Mouse (Mus musculus): ENCODE results near the gene Olfr1032. TPM values are rescaled to one million over a fixed set of nuclear protein-coding genes. Genes with fewer than 3 reads are reported as not detected.

The Olfr1032 gene
- total RNA-seq (2023): not detected

GRCm38 (mm10) chr2:86005240-86005639, at the start of gene Olfr1032:
Gene Olfr1032 (plus strand): TSS chr2:86005540.

GRCm38 (mm10) chr2:85973595-85973994, 31.7 kb upstream of the Olfr1032 start, which contains the start of gene Olfr1029:
Gene Olfr1029 (plus strand): TSS chr2:85973895.

GRCm38 (mm10) chr2:85978976-85979375, 26.4 kb upstream of the Olfr1032 start, which contains the start of gene Olfr1030:
Gene Olfr1030 (plus strand): TSS chr2:85979276.

GRCm38 (mm10) chr2:85990004-85990403, 15.3 kb upstream of the Olfr1032 start, which contains the start of gene Olfr1031:
Gene Olfr1031 (plus strand): TSS chr2:85990304.

GRCm38 (mm10) chr2:86020406-86020805, 15.1 kb downstream of the Olfr1032 start, which contains the start of gene Olfr1033:
Gene Olfr1033 (plus strand): TSS chr2:86020633.

GRCm38 (mm10) chr2:86045561-86045960, 40.2 kb downstream of the Olfr1032 start, which contains the start of gene Olfr1034:
Gene Olfr1034 (plus strand): TSS chr2:86045861.

Other genes with a start within 250 kb of the Olfr1032 start
- not detected for gene Olfr1012, start 242.8 kb upstream of the Olfr1032 start, total RNA-seq (2023)
- not detected for gene Olfr1013, start 238.4 kb upstream of the Olfr1032 start, total RNA-seq (2023)
- not detected for gene Olfr1014, start 232.8 kb upstream of the Olfr1032 start, total RNA-seq (2023)
- gene Olfr1015, start 223.5 kb upstream of the Olfr1032 start, total RNA-seq (2023): not detected
- gene Olfr1016, start 203.0 kb upstream of the Olfr1032 start, total RNA-seq (2023): not detected
- gene Olfr1018, start 187.1 kb upstream of the Olfr1032 start, total RNA-seq (2023): not detected
- gene Olfr1019, start 160.1 kb upstream of the Olfr1032 start, total RNA-seq (2023): not detected
- not detected for gene Olfr1020, start 158.5 kb upstream of the Olfr1032 start, total RNA-seq (2023)
- gene Olfr1022, start 136.9 kb upstream of the Olfr1032 start, total RNA-seq (2023): not detected
- gene Olfr1023, start 119.9 kb upstream of the Olfr1032 start, total RNA-seq (2023): not detected
- gene Olfr1024, start 100.5 kb upstream of the Olfr1032 start, total RNA-seq (2023): not detected
- not detected for gene Olfr1025-ps1, start 90.3 kb upstream of the Olfr1032 start, total RNA-seq (2023)
- gene Olfr1026, start 84.0 kb upstream of the Olfr1032 start, total RNA-seq (2023): not detected
- 0.18 TPM for gene Olfr1028, start 55.1 kb upstream of the Olfr1032 start, total RNA-seq (2023)
- gene Olfr1029, start 31.6 kb upstream of the Olfr1032 start, total RNA-seq (2023): not detected
- not detected for gene Olfr1030, start 26.3 kb upstream of the Olfr1032 start, total RNA-seq (2023)
- not detected for gene Olfr1031, start 15.2 kb upstream of the Olfr1032 start, total RNA-seq (2023)
- gene Olfr1033, start 15.1 kb downstream of the Olfr1032 start, total RNA-seq (2023): not detected
- not detected for gene Olfr1034, start 40.3 kb downstream of the Olfr1032 start, total RNA-seq (2023)
- gene Olfr1036, start 68.5 kb downstream of the Olfr1032 start, total RNA-seq (2023): not detected
- not detected for gene Olfr1037, start 81.8 kb downstream of the Olfr1032 start, total RNA-seq (2023)
- gene Olfr1039, start 130.4 kb downstream of the Olfr1032 start, total RNA-seq (2023): not detected
- gene Olfr1040, start 141.2 kb downstream of the Olfr1032 start, total RNA-seq (2023): not detected
- gene Olfr1042, start 156.3 kb downstream of the Olfr1032 start, total RNA-seq (2023): not detected
- not detected for gene Olfr1043, start 162.0 kb downstream of the Olfr1032 start, total RNA-seq (2023)
- gene Olfr1044, start 172.3 kb downstream of the Olfr1032 start, total RNA-seq (2023): not detected
- gene Olfr52, start 180.1 kb downstream of the Olfr1032 start, total RNA-seq (2023): not detected
- not detected for gene Olfr1045, start 197.5 kb downstream of the Olfr1032 start, total RNA-seq (2023)
- not detected for gene Olfr1046, start 213.8 kb downstream of the Olfr1032 start, total RNA-seq (2023)
- not detected for gene Olfr1047, start 225.9 kb downstream of the Olfr1032 start, total RNA-seq (2023)
- not detected for gene Olfr1048, start 234.7 kb downstream of the Olfr1032 start, total RNA-seq (2023)

Data from CD8-positive naive resting alpha-beta T cell, adult 57 days (primary cell).